Mouse (Mus musculus) MEL (cell line): ENCODE data around the gene Pfkm.

Experiments
- CHD2 ChIP-seq: IDR thresholded peaks from 2 replicates; pipeline ENCODE4 v1.6.1; 2011; ENCODE audit warnings: low read length, improper control_type of control experiment
- CTCF ChIP-seq, 3 experiments: IDR thresholded peaks in 2 of 3; conservative IDR thresholded peaks in 1 of 3; 2 replicates each; pipeline ENCODE4 v1.5.1; 2011 to 2012; ENCODE audit warnings: low read length in 3 of 3, low read depth in 2 of 3, mild to moderate bottlenecking in 2 of 3, improper control_type of control experiment in 1 of 3, inconsistent platforms in 1 of 3, mixed read lengths in 1 of 3, moderate library complexity in 1 of 3; ENCODE audit not compliant: control insufficient read depth in 1 of 3, insufficient read depth in 1 of 3, poor library complexity in 1 of 3, severe bottlenecking in 1 of 3
- ELF1 ChIP-seq: IDR thresholded peaks from 2 replicates; pipeline ENCODE4 v1.6.1; 2014; ENCODE audit warnings: low read depth, mild to moderate bottlenecking, inconsistent platforms, low read length, improper control_type of control experiment, moderate library complexity
- GATA1 ChIP-seq: IDR thresholded peaks from 2 replicates; pipeline ENCODE4 v1.6.1; 2011; ENCODE audit warnings: low read depth, low read length, improper control_type of control experiment
- MAFK ChIP-seq: IDR thresholded peaks from 2 replicates; pipeline ENCODE4 v1.6.1; 2011; ENCODE audit warnings: low read depth, mild to moderate bottlenecking, low read length, improper control_type of control experiment, borderline replicate concordance
- POLR2A ChIP-seq, 2 experiments: IDR thresholded peaks; 2 replicates each; pipeline ENCODE4 v1.6.1; 2011 to 2012; ENCODE audit warnings: low read length in 2 of 2, mild to moderate bottlenecking in 2 of 2, control low read depth in 1 of 2, improper control_type of control experiment in 1 of 2, low read depth in 1 of 2, moderate library complexity in 1 of 2; ENCODE audit not compliant: control insufficient read depth in 1 of 2, insufficient read depth in 1 of 2, poor library complexity in 1 of 2
- POLR2AphosphoS2 ChIP-seq: IDR thresholded peaks from 2 replicates; pipeline ENCODE4 v1.6.1; 2011; ENCODE audit warnings: low read length, improper control_type of control experiment
- TAL1 ChIP-seq: IDR thresholded peaks from 2 replicates; pipeline ENCODE4 v1.6.1; 2012; ENCODE audit warnings: mild to moderate bottlenecking, inconsistent platforms, low read length, moderate library complexity, mixed read lengths
- ZNF384 ChIP-seq: IDR thresholded peaks from 2 replicates; pipeline ENCODE4 v1.6.1; 2012; ENCODE audit warnings: low read depth, mild to moderate bottlenecking, inconsistent platforms, low read length, improper control_type of control experiment

DNA sequence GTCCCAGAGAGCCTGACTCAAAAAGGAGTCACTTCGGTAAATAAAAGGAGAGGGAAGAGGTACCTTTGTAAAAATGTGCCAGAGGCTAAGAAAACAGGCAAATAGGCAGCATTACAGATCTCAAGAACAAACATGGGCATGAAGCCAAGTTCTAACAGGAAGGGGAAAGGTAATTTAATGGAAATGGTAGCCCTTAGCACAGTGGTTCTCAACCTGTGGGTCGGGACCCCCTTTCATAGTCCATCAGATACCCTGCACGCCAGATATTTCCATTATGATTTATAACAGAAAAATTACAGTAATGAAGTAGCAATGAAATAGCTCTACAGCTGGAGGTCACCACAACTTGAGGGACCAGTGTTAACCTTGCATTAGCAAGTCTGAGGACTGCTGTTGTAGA lies 84.9 kb downstream of the Pfkm start:
- no peak for TF ChIP-seq MAFK
- no peak for TF ChIP-seq POLR2A (IDR thresholded peaks at IDR 0.05; ENCODE audit: control insufficient read depth in 1 of 2, insufficient read depth in 1 of 2, low read depth in 1 of 2, low read length in 2 of 2, poor library complexity in 1 of 2)
- no peak for TF ChIP-seq CTCF (IDR thresholded peaks at IDR 0.05 in 2 of 3, conservative IDR thresholded peaks at IDR 0.05 in 1 of 3; ENCODE audit: control insufficient read depth in 1 of 3, insufficient read depth in 1 of 3, low read depth in 2 of 3, low read length in 3 of 3, poor library complexity in 1 of 3, severe bottlenecking in 1 of 3)
- TF ChIP-seq POLR2AphosphoS2 = no peak
- no peak for TF ChIP-seq ZNF384
- no peak for TF ChIP-seq ELF1
- TF ChIP-seq CHD2 = no peak
- no peak for TF ChIP-seq TAL1
- no peak for TF ChIP-seq GATA1
